Mouse (Mus musculus) hindbrain, embryonic 10.5 days (tissue): ENCODE data around the gene Olfr171. TPM values are rescaled to one million over a fixed set of nuclear protein-coding genes. Genes with fewer than 3 reads are reported as not detected.
"Not testable (repeated sequence)": the region's sequence is repeated elsewhere in the genome, so short reads cannot be mapped to it uniquely, and the experiment has no call there.

ENCODE experiments used
- DNase-seq: peaks from one replicate; pipeline ENCODE4 v3.0.0-alpha.2; 2017; ENCODE audit warnings: low spot score
- H3K27ac ChIP-seq: fragments of 300-500 bp; sonication (generic); 2 replicates; pipeline ENCODE4 v1.5.1; 2016; ENCODE audit warnings: mild to moderate bottlenecking, moderate library complexity
- H3K27me3 ChIP-seq: fragments of 300-500 bp; sonication (generic); 2 replicates; pipeline ENCODE4 v1.6.1; 2016; ENCODE audit warnings: mild to moderate bottlenecking; ENCODE audit not compliant: poor library complexity, insufficient read depth, severe bottlenecking
- H3K36me3 ChIP-seq: fragments of 300-500 bp; sonication (generic); 2 replicates; pipeline ENCODE4 v1.6.1; 2016; ENCODE audit warnings: mild to moderate bottlenecking, moderate library complexity
- H3K4me1 ChIP-seq: fragments of 300-500 bp; sonication (generic); replicated peaks from 2 replicates; pipeline ENCODE4 v1.6.1; 2016; ENCODE audit warnings: mild to moderate bottlenecking
- H3K4me3 ChIP-seq: fragments of 300-500 bp; sonication (generic); 2 replicates; pipeline ENCODE4 v1.5.1; 2016; ENCODE audit warnings: mild to moderate bottlenecking, moderate library complexity
- H3K9me3 ChIP-seq: fragments of 300-500 bp; sonication (generic); 2 replicates; pipeline ENCODE4 v1.6.1; 2016; ENCODE audit warnings: mild to moderate bottlenecking, moderate library complexity
- WGBS: fragments of 180-500 bp; shearing (Covaris S2); methylation state at CpG from one replicate; pipeline ENCODE4 v1.1.7; 2016; 5-methylcytosine and 5-hydroxymethylcytosine counted together
- polyA plus RNA-seq: library from polyadenylated mRNA; unstranded; fragments of >200 nt; fragmentation: Nextera tagmentation; extraction: Ambion mirVana; gene quantifications from 2 replicates; pipeline ENCODE4 v1.2.1, GENCODE M21; 2016

Olfr171 gene
- not detected in 2 replicates for polyA plus RNA-seq

DNA sequence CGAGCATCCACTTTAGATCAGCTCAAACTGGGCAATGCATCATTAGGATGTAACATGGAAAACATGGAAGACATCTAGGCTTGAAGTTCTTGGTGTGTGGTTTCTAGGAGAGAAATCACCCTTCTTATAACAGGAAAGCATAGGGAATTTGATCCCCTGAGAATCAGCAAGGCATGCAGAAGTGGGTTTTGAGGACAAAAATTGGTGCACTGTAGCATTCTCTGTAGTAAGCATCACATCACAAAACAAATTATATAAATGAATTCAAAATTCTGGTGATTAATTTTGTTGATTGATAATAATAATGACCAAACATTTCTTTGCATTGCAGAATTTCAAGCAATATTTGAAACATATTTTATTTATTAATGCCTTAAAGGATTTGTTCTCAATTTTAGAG lies at the start of gene Olfr171:
Olfr171 (minus strand) TSS at position 101 of the 400 bp plus-strand sequence.
- Histone ChIP-seq H3K36me3 (no peaks in the 10 kb centered on the region), H3K4me3 (no peak within 1 kb of the TSS), H3K27ac (no peak within 1 kb of the TSS), H3K27me3 (no peaks in the 10 kb centered on the region), H3K9me3 (peaks cover 18% of the 10 kb centered on the region), H3K4me1 (no peaks in the 10 kb centered on the region)
- no peak for DNase-seq
- 88% methylated on average over 1 of the region's 1 CpGs for WGBS

DNA sequence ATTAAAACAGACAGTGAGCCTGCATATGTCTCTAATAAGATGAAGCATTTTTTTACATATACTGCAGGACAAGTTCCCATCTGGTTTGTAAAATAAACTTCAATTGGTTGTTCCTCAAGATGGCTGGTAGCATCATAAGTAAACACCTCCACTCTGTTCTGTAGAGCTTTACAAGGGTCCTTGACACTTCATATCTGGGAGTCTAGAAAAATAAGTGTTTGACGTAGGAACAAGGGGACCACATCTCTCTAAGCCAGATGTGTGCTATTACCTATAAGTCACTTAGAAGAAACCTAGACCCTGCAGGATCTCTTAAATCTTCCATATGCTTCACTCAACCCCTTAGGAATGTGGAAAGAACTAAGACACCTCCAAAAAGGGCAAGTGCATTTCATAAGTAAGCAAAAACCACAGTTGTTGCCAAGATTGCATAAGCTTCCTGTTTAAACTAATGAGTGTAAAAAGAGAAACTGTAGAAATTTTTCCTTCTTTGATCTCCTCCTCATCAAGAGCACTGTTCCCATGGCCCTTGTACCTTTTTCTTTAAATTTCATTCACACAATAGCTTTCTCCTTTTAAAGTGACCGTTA lies 41.1 kb upstream of the Olfr171 start:
- no peak overlapping the region for H3K27ac ChIP-seq
- H3K27me3 ChIP-seq: no peaks in the 10 kb centered on the region
- WGBS: 89% methylated on average over 2 of the region's 2 CpGs
- H3K4me3 ChIP-seq: no peak overlapping the region
- no peaks in the 10 kb centered on the region for H3K9me3 ChIP-seq
- no peaks in the 10 kb centered on the region for H3K4me1 ChIP-seq
- DNase-seq: no peak
- no peaks in the 10 kb centered on the region for H3K36me3 ChIP-seq

DNA sequence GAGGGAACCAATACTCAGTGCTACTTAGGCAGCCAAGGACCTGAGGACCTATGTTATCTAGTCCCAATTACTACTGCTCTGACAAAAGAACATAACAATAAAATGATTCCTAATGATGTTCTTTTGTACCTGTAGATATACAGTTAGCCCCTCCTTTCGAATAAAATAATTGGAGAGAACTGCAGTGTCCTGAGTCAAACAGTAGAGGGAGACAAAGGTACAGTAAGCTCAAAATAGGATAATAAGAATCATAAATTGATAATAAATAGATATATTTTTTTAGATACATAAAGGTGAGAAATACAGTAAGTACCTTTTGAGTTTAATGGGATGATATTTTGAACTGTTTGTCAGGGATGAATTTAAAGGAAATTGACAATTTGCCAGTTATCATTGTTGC lies 36.6 kb upstream of the Olfr171 start:
- Histone ChIP-seq H3K4me1 (no peaks in the 10 kb centered on the region), H3K27ac (no peak overlapping the region), H3K27me3 (no peaks in the 10 kb centered on the region), H3K9me3 (no peaks in the 10 kb centered on the region), H3K36me3 (no peaks in the 10 kb centered on the region), H3K4me3 (no peak overlapping the region)
- no peak for DNase-seq
- WGBS: 68% methylated on average over 1 of the region's 1 CpGs

DNA sequence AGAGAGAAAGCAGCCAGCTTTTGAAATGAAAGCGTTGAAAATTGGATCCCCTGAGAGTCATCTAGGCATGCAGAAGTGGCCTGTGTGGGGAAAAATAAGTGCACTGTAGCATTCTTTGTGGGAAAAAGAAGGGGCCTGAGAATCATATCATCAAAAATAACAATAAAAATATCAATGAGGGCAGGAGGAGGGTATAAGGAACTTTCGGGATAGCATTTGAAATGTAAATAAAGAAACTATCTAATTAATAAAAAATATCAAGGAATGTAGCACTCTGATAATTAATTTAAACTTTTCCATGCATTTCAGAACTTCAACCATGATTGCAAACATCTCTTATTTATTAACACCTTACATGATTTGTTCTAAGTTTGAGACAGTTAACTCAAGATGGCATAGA lies 17.9 kb downstream of the Olfr171 start, which contains the start of gene Olfr170:
Olfr170 (minus strand) TSS at position 101 of the 400 bp plus-strand sequence.
- DNase-seq, H3K4me1 ChIP-seq, H3K36me3 ChIP-seq, H3K27ac ChIP-seq, H3K27me3 ChIP-seq, H3K9me3 ChIP-seq, H3K4me3 ChIP-seq: not testable (repeated sequence)
- 86% methylated on average over 2 of the region's 2 CpGs for WGBS

DNA sequence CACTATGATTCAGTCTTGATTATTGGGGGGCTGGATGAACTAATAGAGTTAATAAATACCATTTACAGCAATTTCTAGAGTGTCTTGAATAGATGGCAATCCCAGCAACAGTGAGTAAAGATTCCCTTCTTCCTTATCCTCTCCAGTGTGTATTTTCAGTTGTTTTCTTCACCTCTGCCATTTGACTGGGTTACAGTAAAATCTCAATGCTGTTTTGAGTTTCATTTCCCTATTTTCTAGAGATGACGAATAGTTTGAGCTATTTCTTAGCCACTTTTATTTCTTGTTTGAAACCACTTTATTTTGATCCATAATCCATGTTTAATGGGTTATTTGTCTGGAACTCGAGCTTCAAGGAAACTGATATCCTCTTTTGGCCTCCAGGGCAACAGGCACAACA lies 26.6 kb downstream of the Olfr171 start:
- 67% methylated on average over 2 of the region's 2 CpGs for WGBS

More for the DNA sequence above, 26.6 kb downstream of the Olfr171 start:
- H3K4me1 ChIP-seq: no peaks in the 10 kb centered on the region
- H3K4me3 ChIP-seq: no peak overlapping the region
- peaks cover 10% of the 10 kb centered on the region; the same call in 1 of the 2 replicates for H3K9me3 ChIP-seq
- no peak for DNase-seq
- H3K27ac ChIP-seq: no peak overlapping the region
- H3K27me3 ChIP-seq: no peaks in the 10 kb centered on the region
- H3K36me3 ChIP-seq: no peaks in the 10 kb centered on the region

Other genes starting within 250 kb of the Olfr171 start
- not detected in 2 replicates for gene Olfr165, start 206.8 kb downstream of the Olfr171 start, polyA plus RNA-seq
- not detected in 2 replicates for gene Olfr166, start 146.2 kb downstream of the Olfr171 start, polyA plus RNA-seq
- not detected in 2 replicates for gene Olfr167, start 107.7 kb downstream of the Olfr171 start, polyA plus RNA-seq
- not detected in 2 replicates for gene Olfr168, start 94.4 kb downstream of the Olfr171 start, polyA plus RNA-seq
- gene Olfr169, start 58.1 kb downstream of the Olfr171 start, polyA plus RNA-seq: not detected in 2 replicates
- gene Olfr170, start 18.0 kb downstream of the Olfr171 start, polyA plus RNA-seq: not detected in 2 replicates
- gene Lamp3, start 76.5 kb upstream of the Olfr171 start, polyA plus RNA-seq: 0.07 and 0.11 TPM in 2 replicates
- 32.3 and 35.4 TPM in 2 replicates for gene B3gnt5, start 130.3 kb upstream of the Olfr171 start, polyA plus RNA-seq